Mouse (Mus musculus) heart, adult 9 months (tissue): ENCODE results near the gene Fmnl3.

Experiments
- DNase-seq, 2 experiments: peaks; one replicate each; pipeline ENCODE4 v3.0.0; 2022; ENCODE audit warnings: low spot score in 2 of 2

Gene Fmnl3

DNA sequence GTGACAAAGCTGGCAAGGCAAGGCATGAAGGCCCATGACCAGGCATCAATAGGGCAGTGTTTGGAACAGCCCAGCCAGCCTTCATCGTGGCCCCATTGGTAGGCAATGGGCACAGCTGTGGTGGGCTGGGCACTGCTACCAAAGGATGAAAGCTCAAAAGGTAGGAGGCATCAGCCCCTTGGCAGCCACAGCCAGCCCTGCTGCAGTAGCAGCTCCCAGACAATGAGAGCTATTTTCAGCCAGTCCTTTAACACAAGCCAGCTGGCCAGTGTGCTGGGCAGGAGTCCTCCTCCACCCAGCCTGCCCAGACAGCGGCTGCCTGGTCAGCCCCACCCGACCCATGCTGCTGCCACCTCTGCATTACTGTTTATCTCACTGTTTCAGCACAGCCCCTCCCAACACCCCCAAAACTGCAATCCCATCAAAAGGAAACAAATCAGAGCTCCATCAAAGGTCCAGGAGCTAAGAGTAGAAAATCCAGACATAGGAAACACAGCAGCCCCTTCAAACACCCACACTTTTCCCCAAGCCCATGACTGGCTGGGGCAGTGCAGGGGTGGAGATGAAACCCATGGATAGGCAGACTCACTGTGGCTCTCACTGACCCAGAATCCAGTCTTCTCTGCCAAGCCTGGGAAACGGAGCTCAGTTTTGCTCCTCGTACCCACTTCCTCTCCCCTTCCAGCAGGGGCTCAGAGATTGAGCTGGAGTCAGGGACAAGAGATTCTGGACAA is 26.7 kb downstream of the Fmnl3 start:
- DNase-seq = peak; percentile 80 to 84

- no peak for DNase-seq
Measured at GRCm38 (mm10) chr15:99342194-99342981, 27.9 kb downstream of the Fmnl3 start.

DNA sequence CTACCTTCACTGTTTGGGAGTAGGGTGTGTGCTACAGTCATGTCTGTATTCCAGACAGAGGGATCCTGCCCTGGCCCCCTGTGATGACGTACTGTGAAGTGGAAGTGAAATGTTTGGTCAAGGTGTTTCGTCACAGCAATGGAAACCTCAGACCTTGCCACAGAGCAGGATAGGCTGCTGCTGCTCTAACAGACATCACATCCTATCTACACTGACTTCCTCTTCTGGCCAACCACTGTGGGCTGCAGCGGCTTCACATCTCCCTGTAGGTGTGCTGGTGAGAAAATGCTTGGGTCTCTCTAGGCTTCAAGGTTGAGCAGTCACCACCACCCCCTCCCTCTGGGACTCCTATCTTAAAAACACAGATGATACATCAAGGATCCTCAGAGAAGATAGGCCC is 29.2 kb downstream of the Fmnl3 start:
- DNase-seq = no peak

DNA sequence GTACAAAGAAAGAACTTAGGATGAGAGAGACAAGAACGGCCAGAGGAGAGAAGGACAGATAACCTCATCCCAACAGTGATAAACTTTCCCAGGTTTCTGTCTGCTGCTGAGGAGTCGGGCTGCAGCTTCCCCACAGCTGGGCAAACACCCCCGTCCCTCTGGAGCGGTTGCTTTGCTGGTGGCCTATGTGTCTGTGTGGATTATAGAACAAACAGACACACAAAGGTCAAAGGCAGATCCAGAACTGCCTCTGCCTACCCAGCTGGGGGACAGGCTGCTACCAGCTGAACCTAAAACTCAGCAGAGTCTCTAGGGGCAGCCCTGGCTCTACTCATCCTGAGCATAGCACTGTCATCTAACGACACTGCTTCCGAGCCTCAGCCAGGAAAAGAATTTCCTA is 30.6 kb downstream of the Fmnl3 start:
- no peak for DNase-seq

DNA sequence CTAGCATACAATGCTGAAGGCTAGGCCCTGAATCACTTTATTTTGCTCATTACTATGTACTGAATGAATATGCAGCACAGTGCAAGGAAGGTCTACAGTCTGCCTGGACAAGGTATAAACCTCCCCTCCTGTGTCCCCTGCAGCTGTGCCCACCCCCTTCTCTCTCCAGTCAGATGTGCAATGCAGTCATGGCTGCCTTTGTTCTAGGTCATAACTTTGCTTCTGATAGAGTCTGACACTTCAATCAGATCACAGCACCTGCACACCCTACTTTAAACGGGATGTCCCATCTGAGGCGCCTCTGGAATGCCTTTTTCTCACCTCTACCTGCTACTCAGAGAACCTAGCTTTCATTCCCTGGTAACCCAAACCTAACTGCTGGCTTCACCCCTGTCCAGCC is 31.4 kb downstream of the Fmnl3 start:
- no peak for DNase-seq

DNA sequence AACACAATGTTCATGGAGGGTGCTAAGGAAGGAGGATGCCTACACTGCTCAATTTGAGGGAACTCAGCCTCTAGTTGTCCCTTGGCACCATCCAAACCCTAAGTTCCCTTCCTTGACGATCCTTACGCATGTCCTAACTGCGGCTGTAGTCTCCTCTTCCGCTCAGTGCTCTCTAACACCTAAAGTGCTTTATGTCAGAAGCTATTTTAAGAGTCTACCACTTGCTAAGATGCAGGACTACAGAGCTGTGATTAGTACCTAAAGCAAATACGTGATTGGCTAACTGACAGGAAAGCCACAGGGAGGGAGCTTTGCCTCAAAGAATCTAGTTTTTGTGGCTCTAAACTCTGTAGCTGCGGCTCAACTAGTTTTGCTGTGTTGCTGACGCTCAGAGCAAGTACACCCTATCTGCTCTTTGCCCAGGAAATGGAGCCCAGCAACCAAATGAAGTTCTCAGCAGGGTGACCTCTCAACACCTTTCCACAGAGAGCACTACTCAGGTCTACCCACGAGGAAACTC is 34.4 kb downstream of the Fmnl3 start:
- no peak for DNase-seq

GRCm38 (mm10) chr15:99334500-99334899 is 35.8 kb downstream of the Fmnl3 start:
- DNase-seq = no peak

GRCm38 (mm10) chr15:99333676-99334065 is 36.6 kb downstream of the Fmnl3 start:
- DNase-seq = peak; percentile 49 to 83

DNA sequence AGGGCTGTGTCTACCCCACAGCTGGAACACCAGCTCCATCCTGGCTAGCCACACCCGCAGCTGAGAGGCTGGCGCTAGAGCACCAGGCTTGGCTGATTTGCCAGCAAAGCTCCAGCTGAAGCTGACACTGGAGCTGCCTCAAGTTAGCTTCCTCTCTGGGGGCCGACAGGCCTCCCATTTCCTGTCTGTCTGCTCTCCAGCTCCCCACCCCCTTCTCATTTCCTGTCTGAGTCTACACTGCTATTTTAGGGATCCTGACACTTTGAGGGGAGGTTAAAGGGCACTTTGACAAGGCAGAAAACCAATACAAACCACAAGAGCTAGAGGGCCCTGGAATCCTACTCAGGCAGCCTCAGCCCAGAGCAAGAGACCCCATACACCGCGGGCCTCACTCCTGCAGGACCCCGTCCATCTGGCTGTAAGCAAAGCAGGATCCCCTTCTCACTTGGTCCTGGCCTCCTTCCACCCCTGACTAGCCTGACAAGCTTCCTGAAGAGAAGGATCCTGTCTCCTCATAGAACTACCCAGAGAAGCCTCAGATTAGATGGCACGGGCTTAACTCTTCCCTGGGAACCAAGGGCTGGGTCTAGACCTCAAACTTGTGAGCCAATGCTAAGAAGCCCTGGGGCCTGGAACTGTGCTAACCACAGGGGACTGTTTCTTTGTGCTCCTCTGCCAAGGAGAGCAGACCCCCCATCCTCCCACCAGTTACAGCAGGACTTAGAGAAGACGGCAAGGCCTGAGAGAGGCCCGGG is 37.2 kb downstream of the Fmnl3 start:
- peak; percentile 94 to 97 for DNase-seq

GRCm38 (mm10) chr15:99332111-99332510 is 38.2 kb downstream of the Fmnl3 start:
- DNase-seq = no peak

- DNase-seq = no peak
Measured at GRCm38 (mm10) chr15:99331341-99331740, 38.9 kb downstream of the Fmnl3 start.

- DNase-seq = no peak
Measured at GRCm38 (mm10) chr15:99330324-99330723, 40.0 kb downstream of the Fmnl3 start.

DNA sequence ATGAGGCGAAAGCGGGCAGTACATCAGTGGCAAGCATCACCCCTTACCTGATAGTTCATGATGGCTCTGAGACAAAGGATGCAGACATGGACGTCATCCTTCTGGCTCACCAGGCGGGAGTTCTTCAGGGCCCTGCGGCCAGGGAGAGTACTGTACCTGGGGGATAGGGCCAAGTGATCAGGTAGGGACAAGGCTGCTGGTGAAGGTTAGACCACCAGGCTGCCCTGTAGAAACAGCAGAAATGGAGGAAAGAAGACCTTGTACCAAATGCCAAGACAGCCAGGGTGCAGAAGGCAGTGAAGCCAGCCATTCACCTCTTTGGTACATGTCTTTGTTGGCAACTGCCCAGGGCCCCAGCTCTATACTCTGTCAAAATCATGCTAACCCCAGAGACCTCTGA is 42.3 kb downstream of the Fmnl3 start:
- DNase-seq = no peak

GRCm38 (mm10) chr15:99326959-99327358 is 43.3 kb downstream of the Fmnl3 start:
- no peak for DNase-seq

DNA sequence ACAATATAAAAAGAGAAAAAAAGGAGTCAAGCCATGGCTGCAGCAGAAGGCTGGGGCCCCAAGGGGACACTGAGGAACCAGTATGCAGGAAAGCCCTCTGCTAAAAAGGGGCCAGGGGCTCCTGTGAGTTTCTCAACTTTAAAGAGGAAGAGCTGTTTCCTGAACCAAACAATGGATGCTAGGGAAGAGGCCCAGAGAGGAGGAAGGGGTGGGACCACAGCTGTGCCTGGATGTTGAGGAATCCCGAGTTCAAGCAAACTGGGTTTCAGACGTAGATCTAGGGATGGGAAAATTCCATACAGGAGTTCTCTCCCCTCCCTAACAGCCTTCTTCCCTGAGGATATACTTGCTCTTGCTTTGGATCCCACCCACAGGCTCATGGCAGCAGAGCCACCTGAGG is 43.9 kb downstream of the Fmnl3 start:
- DNase-seq = peak; percentile 61 to 78

DNA sequence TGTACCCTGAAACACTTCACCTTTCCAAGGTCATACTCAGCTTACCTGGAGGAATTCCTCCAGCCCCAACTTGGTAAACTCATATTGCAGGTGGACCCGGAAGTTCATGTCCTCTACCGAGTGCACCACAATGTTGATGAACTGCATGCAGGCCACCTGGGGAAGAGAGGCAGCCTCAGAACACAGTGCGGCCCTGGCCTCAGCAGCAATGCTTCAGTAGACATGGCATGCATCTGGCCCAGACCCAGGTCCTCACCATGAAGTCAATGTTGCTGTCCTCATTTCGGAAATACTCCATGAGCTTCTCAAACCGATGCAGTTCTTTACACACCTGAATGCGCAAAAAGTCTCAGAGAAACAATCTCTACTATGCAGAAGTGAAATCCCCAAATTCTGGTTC is 44.7 kb downstream of the Fmnl3 start:
- no peak for DNase-seq

GRCm38 (mm10) chr15:99324151-99324550 is 46.1 kb downstream of the Fmnl3 start:
- DNase-seq = no peak

- no peak for DNase-seq
Measured at GRCm38 (mm10) chr15:99320978-99321377, 49.3 kb downstream of the Fmnl3 start.

DNA sequence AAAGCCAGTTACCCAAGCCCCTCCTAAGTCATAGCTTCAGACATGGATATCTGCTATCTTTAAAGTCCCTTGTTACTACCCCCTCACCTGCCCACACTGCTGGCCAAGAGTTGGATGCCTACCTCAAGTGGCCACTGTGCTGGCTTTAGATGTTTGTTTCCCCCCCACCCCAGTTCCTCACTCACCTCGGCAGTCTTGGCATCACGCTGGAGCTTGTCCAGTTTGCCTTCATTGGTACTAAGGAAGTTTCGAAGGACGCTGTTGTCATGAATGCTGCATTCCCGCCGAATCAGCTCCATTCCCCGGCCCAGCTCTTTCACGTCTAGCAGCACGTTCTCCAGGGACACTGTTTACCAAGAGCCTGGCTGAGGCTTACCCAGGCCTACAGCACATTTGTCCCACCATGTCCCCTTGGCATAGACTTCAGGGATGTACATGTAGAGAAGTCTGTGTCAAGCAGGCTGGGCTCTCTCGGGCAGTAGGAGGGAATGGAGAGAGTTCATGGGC is 50.1 kb downstream of the Fmnl3 start:
- DNase-seq = no peak

DNA sequence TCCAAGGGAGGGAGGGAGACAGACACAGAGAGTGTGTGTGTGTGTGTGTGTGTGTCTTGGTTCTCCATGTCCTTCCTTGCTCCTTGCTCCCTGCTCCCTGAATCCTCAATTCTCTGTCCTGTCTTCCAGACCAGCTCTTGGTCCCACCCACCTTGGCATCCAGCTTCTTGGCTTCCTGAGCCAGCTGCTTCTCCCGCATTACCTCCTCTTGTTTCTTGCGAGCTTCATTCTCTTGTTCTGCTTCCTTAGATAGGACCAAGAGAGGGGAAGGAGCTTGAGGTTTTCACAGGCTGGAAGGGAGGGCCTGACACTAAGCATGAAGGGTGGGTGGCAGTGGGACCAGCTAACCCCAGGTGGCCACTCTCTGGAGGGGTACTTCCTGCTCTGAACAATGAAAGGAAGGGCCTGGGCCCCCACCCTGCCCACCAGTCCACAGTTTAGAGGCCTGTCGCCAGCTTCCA is 50.8 kb downstream of the Fmnl3 start:
- peak in 1 of 2 experiments; percentile 49 for DNase-seq

DNA sequence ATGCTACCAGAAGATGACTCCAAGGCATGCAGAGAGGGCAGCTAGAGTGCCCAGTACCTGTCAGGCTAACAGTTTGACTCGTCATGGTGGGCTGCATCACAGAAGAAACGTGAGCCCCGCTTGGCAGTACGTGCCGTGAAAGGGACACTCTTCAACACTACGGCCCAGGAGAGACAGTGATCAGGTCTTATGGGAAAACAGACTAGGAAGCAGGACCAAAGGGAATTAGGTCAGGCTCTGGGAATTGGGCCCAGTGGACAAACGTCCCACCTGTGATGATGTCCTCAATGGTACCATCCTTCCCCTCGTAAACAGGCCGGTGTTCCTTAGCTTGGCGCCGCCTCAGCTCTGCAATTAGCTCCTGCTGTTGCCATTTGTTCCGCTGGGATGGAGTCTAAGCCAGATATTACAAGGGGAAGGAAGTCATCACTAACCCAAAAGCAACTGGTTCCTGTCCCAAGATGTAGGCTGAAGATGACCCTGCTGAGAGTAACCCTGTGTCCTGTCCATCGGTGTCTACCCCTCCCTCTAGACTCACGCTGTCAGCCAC is 51.3 kb downstream of the Fmnl3 start:
- no peak for DNase-seq

GRCm38 (mm10) chr15:99318071-99318470 is 52.2 kb downstream of the Fmnl3 start:
- no peak for DNase-seq
